Mouse (Mus musculus) small intestine, adult 2 months (tissue): ENCODE measurements around the gene Tnk2.

Experiments used
- CTCF ChIP-seq: fragments of 200-500 bp; IDR thresholded peaks from 2 replicates; pipeline ENCODE4 v1.5.1; 2012; ENCODE audit warnings: low read depth, mild to moderate bottlenecking, control low read depth, inconsistent platforms, low read length, moderate library complexity, mixed read lengths; ENCODE audit not compliant: insufficient replicate concordance, insufficient read length; ENCODE audit errors: extremely low read depth
- POLR2A ChIP-seq: fragments of 200-500 bp; IDR thresholded peaks from 2 replicates; pipeline ENCODE4 v1.6.1; 2012; ENCODE audit warnings: low read depth, mild to moderate bottlenecking, control low read depth, inconsistent platforms, low read length, moderate library complexity

GRCm38 (mm10) chr16:32713556-32713955 lies 69.9 kb downstream of the Tnk2 start:
- TF ChIP-seq CTCF (no peak), POLR2A (no peak)
